Mouse (Mus musculus) cerebellum, adult 11 months (tissue): Measurements from ENCODE around the gene Ptprm.

ENCODE experiments used
- DNase-seq: peaks from one replicate; pipeline ENCODE4 v3.0.0; 2022

The Ptprm gene

DNA sequence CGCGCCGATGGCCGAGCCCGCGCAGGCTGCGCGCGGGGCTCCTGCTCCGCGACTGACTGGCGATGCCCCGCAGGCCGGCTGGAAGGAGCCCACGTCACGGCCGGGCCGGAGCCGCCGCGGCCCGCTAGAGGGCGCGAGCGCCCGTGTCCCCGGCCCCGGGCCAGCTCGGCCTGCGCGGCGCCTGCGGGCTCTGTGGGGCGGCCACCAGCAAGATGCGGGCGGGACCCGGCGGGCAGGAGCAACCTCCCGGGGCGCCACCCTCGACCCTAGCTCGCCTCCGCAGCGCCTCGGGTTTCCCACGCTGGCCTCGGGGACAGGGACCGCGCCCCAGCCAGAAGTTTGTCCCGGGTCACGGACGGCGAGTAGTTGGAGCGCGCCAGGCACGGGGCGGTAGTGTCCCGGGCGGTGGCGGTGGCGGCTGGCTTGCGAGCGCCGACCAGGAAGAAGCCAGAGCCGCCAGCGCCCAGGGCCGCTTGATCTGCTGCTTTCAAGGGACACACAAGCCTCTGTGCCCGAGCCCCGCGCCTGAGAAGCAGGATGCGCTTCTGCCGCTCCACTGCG, at the start of gene Ptprm:
Gene Ptprm, minus strand, starts transcription at position 7 of the 561 bp plus-strand sequence.
- DNase-seq: peak; percentile 43

DNA sequence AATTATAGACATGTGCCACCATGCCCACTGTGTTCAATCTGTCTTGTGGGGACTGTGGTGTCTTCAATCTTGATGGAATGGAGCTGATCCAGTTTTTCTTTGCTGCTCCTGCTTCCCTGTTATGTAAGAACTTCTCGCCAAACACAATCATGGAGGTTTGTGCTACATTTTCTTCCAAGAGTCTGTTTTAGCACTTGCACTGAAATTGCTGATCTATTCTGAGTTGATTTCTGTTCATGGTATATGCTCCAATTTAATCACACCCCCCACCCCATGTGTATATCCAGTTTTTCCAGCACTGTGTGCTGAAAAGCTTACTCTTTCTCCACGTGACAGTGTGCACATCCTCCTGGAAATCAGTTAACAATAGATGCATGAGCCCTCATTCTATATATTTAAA, 41.9 kb upstream of the Ptprm start:
- DNase-seq: no peak

DNA sequence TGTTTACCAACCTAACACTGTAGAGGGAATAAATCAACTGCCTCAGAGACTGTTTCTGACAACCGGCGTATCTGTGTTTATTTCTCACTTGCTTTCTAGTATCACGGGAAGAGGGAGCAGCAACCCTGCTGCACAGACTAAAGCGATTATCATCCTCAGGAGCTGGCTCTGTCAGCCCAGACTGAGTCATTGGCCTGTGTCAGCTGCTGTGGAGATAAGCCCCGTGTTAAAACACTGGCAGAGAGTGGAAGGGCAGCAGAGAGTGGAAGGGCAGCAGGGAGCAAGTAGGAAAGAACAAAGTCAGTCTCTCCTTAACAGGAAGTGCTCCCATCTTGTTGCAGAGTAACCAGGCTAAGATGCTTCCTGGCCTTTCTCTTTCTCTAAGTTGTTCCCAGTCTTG, 36.6 kb upstream of the Ptprm start:
- no peak for DNase-seq

DNA sequence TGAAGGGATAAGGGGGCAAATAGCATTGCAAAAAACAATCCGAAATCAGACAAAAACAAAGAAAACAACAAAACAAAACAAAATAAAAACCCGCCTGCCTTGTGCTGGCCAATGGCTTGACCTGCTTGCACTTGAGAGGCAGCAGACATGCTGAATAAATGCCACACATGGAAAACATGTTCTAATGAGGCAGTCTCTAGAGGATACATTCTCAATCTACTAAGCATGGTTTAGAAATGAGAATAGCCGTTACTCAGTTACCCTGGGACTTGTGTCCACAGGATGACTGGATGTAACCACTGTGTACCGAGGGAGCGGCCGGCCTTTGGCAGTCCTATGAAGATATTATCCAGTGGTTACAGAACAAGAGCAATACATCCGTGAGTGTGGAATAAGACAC, 33.9 kb upstream of the Ptprm start:
- no peak for DNase-seq

DNA sequence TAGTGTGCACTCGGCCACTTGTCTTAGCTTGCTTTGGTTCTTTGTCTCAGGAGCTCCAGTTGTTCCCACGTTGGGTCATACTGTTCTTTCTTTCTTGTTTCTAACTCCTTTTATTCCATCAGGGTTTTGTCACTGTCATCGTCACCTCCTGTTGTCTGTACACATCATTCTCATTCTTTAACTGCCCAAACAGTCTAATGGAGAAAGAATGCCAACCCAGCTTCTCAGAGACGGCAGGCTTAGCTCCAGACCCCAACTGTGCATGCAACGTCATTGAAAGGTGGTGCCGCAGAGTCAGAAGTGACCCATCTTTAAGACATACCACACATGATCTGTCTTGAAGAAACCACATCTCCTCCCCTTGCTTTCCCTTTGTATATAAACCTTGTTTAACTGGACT, 31.0 kb upstream of the Ptprm start:
- no peak for DNase-seq

DNA sequence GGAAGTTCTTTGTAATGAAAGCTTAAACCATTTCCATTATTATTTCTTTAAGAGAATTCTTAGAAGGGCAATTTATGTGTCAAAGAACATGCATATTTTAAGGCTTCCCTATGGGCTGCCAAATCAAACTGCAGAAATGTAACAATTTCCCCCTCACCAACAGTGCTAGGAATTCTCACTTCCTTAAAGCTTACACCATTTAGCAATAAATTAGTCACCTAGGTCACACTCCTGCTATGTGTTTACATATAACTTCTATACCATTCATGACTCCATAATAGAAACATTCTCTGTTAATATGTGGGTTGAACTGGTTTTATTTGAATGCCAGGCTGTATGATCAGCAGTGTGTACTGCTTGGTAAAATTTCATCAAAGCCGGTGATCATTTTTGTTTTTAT, 29.4 kb upstream of the Ptprm start:
- DNase-seq: no peak

DNA sequence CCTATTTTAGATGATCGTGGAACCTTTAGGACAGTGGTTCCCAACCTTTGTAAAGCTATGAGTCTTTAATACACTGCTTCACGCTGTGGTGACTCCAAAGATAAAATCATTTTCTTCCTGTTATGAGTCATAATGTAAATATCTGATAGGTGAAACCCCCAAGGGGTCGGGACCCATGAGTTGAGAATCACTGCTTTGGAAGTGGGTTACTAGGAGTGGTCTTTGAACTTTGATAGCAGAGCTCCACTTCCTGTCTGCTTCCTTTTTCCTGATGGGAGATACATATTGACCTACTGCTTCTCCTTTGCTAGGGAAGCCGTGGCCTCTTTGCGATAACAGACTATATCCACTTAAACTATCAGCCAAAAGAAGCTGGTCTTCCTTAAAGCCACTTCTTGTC, 27.4 kb upstream of the Ptprm start:
- no peak for DNase-seq

DNA sequence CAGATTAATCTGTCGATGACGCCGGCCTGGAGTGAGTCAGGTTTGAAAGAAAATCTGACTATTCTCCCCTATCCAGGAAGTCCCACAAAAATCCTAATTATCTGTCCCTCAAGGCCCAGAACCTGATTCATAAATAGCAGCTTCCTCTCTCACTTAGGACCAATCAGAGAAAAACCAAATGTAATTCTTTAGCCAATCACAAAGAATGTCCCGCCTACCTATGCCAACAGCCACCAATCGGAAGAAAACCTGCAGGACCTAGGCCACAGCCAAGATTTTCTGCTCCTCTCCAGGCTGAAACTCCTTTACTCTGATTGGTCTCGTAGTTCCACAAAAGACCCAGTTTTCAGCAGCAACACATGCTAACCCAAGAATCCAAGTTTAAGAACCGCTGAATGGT, 13.6 kb upstream of the Ptprm start:
- DNase-seq: no peak

DNA sequence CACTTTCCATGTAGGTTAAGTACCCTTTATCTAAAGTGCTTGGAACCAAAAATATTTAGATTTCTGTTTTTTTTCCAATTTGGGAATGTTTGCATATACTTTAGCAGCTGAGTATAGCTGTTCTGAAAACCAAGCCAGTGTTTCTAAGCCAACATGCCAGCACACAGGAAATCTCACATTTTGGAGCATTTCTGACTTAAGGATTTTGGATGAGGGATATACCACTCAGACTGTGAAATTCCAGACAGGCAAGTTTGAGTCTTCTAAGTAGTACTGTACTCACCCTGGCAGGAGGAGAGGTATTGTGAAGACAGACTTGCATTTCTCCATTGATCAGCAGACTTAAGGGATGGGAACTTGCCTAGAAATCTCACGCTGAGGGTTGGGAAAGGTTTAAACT, 10.2 kb upstream of the Ptprm start:
- no peak for DNase-seq

DNA sequence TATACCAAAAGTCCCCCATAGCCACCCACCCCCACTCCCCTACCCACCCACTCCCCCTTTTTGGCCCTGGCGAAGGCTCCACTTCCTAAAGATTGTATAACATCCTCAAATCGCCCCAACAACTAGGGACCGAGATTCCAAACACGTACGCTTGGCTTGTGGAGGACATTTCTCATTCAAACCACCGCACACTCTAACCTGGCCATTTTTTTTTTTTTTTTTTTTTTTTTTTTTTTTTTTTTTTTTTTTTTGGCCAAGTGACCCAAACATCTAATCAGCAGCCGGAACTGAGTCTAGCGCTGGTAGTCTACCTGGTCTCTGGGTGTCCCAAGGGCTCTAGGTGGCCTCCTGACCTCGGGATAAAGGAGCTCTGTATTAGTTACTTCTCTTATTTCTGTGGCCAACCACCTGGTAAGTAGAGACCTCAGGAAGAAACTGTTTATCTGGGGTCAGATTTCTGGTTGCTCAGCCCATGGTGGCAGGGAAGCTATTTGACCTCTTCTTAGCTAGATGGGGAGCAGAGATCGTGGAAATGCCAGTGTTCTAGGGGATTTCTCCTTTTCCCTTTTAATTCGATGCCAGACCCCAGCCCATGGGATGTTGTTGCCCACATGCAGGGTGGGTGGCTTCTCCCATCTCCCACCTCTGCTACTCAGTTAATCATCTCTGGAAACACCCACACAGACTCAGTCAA, 9.3 kb upstream of the Ptprm start:
- no peak for DNase-seq

DNA sequence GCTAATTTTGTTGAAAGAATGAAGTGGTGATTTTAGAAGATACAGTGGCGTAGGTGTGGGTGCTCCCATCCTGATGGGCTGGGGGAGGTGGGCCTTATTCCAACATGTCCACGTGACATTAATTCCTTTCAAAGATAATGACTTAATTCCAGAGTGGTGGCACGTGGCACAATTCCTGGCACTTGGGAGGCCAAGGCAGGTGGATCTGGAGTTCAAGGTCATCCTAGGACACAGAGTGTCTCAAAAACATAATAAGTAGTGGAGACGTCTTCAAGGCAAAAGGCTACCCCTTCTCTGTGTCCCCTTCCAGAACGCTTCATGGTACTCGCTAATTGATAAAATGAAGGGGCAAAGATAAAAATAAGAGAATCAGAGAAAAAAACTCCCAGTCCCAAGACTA, 7.9 kb upstream of the Ptprm start:
- DNase-seq: no peak

DNA sequence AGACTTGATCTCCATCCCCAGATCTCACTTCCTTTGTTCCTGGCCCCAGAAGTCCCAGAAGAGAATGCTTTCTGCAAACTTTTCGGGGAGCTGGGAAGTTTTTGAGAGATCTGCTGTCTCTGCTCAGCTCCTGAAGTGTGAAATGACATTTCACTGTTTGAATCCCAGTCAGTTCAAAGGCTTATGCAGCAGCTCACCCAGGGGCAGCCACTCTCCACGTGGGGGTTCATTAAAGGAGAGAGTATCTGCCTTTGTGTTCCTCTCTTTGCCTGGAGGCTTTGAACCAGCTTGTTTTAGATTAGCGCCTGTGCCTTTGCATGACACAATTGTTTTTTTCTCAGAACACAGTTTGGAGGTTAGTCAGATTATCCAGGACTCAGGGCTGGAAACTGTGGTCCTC, 6.3 kb upstream of the Ptprm start:
- no peak for DNase-seq

DNA sequence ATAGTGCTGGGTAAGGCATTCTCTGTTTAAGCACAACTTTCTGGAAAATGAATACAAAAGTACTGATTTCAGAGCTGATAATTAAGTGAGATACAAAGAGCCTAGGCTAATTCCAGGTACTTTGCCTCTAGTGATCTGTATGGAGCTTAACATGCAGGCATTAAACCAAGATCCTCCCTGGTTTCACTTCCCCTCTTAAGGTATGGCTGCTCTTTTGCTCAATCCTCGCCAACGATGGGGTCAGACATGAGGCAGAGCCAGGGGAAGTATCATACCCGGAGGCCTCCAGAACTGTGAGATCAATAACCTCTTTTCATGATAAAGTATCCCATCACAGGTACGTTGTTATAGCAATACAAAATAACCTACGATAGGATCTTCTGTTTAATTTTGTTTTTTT, 5.3 kb upstream of the Ptprm start:
- DNase-seq: no peak

DNA sequence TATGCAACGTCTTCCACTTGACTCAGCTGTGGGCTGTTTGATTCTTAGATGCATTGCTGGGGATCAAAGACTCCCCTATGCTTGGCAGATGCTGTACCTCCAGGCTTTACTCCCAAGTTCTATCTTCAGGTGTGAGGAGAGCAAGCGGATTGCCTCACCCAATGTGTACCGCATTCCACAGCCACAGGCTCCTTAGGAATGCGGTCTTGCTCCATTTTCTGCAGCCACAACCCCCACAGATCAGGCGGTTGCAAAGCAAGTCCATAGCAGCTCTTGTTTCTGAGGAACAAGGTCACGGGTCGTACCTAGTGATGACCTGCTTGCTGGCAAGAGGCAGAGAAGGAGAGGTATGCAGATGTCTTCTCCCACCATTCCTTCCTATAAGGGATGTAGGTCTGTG, 4.3 kb upstream of the Ptprm start:
- no peak for DNase-seq

DNA sequence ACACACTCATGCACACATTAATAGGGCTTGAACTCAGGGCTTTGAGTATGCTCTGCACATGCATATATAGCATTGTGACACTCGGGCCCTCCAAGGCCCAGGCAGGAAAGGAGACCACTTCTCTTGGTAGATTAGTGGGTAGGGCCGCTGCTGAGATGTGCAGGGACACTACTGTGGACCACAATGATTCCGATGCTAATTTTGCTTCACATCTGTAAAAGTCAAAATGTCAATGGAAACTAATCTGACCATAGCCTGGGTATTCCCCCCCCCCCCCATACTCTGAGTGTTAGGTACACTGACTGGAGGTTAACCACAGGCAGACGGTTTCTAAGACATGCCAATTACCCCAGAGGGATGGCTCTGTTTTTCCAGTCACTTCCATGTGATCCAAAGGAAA, 2.9 kb upstream of the Ptprm start:
- DNase-seq: no peak

DNA sequence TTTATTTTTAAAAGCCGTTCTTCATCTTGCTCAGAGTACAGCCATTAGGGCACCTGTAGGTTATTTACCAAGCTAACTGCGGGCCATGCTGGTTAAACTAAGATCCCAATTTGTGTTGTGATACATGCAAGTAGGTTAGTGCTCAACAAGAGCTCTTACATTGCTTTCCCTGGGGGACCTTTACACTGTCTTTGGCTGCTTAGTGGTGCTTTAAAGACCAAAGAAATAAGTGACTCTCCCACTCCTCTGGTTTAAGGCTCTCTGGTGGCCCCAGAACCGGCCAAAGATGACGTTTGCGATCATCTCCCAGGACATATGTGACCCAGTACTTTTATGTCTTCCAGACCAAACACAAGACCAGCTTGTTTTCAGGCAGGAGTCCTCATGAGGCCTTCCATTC, 994 bp upstream of the Ptprm start:
- DNase-seq: no peak

DNA sequence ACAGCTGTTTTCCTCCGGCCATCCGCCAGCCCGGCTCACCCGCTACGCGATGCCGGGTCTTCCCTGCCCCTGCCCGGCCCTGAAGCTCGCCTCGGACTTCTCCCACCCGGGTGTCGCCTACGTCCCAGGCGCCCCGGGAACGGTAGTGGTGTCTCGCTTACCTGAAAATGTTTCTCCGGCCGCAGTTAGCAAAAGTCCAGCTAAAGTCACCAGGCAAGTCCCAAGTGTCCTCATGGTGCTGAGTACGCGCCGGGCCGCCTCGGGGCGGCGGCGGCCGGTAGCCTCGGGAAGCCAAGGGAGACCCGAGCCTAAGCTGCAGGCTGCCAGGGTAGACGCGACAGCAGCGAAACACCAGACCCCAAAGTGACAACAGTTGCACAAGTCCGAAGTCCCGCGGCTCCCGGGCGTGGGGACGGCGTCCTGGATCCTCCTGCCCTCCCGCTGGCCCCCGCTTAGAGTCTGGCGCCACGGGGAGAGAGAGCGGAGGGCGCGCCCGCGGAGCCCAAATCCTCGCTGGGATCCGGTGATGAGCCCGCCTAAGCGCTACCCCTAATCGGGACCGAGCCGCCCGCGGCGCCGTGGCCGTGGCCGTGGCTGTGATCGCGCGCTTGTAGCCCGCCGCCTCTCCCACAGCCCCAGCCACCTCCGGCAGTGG, 334 bp downstream of the Ptprm start:
- peak; percentile 3 for DNase-seq

DNA sequence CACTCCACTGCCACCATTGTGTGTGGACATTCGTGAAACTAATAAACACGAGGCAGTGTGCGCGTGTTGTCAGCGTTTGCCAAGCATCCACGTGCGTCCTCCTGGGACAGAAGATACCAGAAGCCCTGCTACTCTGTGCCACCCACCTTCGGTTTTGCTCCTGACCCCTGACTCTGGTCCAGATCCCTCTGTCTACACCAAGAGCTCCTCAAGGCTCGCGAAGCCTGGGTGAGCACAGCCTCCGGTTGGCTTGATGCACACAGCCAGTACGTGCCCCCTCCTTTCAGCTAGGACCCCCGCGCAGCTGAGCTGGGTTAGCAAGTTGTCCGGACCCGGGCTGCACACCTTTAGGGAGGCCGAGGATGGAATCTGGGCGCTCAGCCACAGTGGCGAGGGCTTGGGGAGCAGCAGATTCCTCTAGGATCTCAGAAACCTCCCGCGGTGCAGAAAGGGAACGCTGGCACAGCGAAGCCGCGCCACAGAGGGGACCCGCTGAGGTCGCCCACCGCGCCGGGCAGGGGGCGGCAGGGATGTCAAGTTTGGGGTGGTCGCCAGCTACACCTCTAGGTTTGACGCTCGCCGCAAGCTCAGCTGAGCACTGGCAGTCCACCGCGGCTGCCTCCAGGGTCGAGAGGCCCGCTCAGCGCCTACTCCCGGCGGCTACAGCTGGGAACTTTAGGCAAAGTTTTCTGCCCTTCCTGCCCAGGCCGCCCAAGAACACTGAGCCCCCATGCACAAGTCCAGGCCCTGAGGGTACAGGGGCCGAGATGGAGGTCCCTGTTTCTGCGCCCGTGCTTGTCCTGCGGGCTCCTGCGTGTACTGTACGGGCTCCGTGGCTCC, 1.1 kb downstream of the Ptprm start:
- DNase-seq: no peak

DNA sequence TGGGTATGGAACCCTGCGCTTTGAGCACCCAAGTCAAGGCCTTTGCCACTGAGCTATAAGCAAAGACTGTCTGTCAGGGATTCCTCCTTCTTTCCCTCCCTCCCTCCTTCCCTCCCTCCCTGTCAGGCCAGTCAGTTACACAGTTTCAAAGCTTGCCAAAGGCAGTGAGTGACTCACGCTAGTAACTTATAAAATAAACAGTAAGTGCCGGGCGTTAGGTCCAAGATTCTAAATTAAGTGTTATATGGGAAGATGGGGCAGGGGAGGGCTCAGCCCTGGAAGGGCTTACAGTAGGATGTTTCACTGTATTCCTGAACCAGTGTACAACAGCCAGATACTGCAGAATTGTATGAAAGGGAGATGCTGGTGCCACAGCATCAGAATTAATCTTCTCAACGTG, 2.8 kb downstream of the Ptprm start:
- DNase-seq: no peak

DNA sequence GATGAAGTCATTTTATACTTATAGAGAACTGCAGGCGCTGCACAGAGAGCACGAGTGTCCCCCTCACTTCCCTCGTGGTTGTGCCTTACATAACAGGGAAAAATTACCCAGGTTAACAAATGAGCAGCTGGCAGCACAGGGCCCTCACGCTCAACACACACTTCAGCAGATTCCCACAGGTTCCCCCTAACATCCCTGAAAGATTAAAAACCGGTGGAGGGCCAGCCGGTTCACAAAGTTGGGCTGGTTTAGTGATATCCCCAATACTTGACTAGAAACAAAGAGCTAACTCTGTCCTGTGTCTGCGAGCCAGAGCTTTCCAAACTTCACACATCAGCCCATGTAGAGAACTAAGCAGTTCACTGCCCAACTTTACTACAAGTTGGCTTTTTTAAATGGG, 3.7 kb downstream of the Ptprm start:
- no peak for DNase-seq

DNA sequence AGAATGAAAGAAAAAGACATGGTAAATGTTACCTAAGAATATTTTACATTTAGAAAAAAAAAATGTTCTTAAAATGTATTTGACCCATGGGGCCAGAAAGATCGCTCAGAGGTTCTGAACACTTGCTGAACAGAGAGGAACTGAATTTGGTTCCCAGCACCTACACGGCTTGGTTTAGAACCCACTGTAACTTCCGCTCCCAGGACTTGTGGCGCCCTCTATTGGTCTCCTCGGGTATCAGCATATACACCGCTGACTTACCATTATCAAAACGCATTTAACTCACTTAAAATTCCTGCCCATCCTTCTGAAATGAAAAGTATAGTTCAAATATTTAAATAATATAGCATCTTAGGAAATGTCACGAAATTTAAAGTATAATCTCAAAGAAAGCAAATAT, 4.7 kb downstream of the Ptprm start:
- DNase-seq: no peak

DNA sequence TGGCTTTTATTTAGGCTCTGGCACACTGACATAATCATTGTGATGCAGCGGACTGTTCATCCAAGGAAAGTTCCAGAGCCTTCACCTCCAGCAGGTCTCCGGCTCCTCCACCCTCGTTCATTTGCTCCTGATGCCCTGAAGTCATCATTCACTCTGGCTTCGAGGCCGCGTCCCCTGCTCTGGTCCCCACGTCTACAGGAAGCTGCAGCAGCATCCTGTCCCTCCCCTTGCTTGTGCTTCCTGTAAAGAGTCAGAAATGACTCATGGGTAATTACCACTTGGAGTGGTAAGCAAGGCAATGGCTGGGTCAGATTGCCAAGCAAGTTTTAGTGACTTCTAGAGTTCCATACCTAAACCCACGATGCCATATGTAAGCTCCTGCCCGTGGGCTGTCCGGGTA, 7.3 kb downstream of the Ptprm start:
- no peak for DNase-seq

DNA sequence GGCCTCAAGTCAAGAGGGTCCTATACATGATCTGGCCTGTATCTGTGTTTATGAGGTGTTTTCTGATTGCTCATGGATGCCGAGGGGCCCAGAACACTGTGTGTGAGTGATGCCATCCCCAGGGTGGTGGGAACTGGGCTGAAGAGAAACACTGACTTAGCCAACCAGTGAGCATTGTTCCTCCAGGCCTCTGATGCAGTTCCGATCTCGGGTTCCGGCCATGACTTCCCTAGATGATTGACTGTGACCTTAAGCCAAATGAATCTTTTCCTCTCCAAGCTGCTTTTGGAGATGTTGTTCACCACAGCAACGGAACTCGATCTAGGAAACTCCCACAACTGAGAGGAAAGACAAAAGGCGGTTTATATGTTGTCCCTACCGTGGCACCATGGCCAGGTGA, 9.1 kb downstream of the Ptprm start:
- no peak for DNase-seq

DNA sequence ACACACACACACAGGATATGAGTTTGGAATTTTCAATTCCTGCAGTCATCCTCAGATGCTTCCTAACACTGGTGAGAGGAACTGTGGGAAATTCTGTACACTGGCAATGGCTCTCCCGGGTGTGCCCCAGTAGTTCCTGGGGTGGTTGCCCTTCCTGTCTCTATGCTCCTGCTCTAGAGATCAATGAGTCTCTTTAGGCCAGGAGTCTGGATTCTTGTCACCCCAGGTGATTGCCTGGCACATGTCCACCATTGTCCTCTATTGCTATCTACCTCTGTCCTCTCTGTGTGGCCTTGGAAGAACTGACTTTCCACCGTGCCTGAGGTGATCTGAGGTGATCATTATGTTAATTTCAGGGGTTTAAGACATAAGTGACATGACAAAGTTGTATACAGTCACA, 10.8 kb downstream of the Ptprm start:
- no peak for DNase-seq
